Mouse (Mus musculus): Measurements from ENCODE around the gene Tut7.
A peak's percentile ranks its signal among the peaks of the same experiment; 100 is the strongest.

DNA sequence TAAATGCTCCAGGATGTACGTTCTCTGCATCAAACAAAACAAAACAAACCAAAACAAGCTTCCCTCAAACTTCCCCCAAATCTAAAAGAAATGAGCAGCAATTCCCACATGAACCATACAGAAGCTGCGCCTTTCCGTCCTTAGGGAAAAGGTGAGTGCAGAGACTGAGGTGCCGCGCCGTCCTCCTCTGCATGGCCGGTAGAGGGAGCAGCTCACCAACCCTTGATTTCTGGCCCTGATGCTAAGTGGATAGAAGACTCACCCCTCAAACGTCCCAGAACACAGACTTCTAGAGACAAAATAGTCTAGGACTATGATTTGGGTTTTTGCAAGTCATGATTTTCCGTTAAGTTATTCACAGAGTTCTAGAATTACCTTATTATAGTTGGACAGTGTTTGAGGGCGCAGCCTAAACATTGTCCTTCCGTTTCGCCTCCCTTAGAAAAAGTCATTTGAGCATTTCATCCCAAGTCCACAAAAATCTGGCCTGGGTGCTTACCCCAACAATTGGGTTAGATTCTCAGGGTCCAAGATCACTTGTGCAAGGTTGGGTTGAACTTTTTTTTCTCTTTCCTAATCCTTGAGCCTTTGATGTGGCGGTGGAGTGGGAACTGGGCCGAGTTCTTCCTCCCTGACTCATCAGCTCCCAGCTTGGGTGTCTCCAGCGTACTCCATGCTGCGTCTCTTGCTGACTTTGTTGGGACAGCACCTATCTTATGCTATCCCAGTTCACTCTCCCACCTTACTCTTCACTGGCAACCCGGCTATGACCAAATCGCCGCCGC, 33.5 kb upstream of the Tut7 start:
- TF ChIP-seq CTCF (IDR thresholded peaks at IDR 0.05; ENCODE audit: low read depth) (peak; percentile 92), EP300 (IDR thresholded peaks at IDR 0.05; ENCODE audit: low read depth) (no peak)

All from liver, embryonic 14.5 days (tissue).